Mouse (Mus musculus) intestine, postnatal 0 days (tissue): ENCODE results near the gene Zfp428. TPM values are rescaled to one million over a fixed set of nuclear protein-coding genes. Genes with fewer than 3 reads are reported as not detected.

Source experiments
- ATAC-seq: fragments of 200-750 bp; cut with Nextera tagmentation; 2 replicates; pipeline ENCODE4 v1.8.0; 2017; ENCODE audit warnings: mild to moderate bottlenecking, moderate TSS enrichment, moderate library complexity
- H3K27ac ChIP-seq: fragments of 300-500 bp; sonication (generic); 2 replicates; pipeline ENCODE4 v1.5.1; 2014; ENCODE audit warnings: mild to moderate bottlenecking, low read depth, low read length, moderate library complexity
- H3K27me3 ChIP-seq: fragments of 300-500 bp; sonication (generic); replicated peaks from 2 replicates; pipeline ENCODE4 v1.6.1; 2014; ENCODE audit warnings: low read length, mixed read lengths; ENCODE audit not compliant: control insufficient read depth, insufficient read depth
- H3K36me3 ChIP-seq: fragments of 300-500 bp; sonication (generic); 2 replicates; pipeline ENCODE4 v1.6.1; 2014; ENCODE audit warnings: mild to moderate bottlenecking, moderate library complexity; ENCODE audit not compliant: control insufficient read depth, insufficient read depth
- H3K4me1 ChIP-seq: fragments of 300-500 bp; sonication (generic); replicated peaks from 2 replicates; pipeline ENCODE4 v1.6.1; 2014; ENCODE audit warnings: antibody characterized with exemption, low read length, mixed read lengths; ENCODE audit not compliant: control insufficient read depth, insufficient read depth
- H3K4me2 ChIP-seq: fragments of 300-500 bp; sonication (generic); replicated peaks from 2 replicates; pipeline ENCODE4 v1.6.1; 2014; ENCODE audit warnings: low read depth, mild to moderate bottlenecking, moderate library complexity
- H3K4me3 ChIP-seq: fragments of 300-500 bp; sonication (generic); 2 replicates; pipeline ENCODE4 v1.5.1; 2014; ENCODE audit warnings: low read depth, low read length
- H3K9ac ChIP-seq: fragments of 300-500 bp; sonication (generic); 2 replicates; pipeline ENCODE4 v1.6.1; 2014; ENCODE audit warnings: mild to moderate bottlenecking, low read depth, low read length
- H3K9me3 ChIP-seq: fragments of 300-500 bp; sonication (generic); 2 replicates; pipeline ENCODE4 v1.6.1; 2016; ENCODE audit warnings: mixed run types; ENCODE audit not compliant: control insufficient read depth
- CTCF ChIP-seq: sonication (generic); IDR thresholded peaks from 2 replicates; pipeline ENCODE4 v1.5.1; 2016; ENCODE audit warnings: low read depth, mild to moderate bottlenecking, control low read depth, antibody characterized with exemption, moderate library complexity
- WGBS: fragments of 180-500 bp; shearing (Covaris S2); extraction: QIAGEN DNeasy Blood & Tissue Kit; methylation state at CpG from one replicate; pipeline ENCODE4 v1.1.7; 2014; 5-methylcytosine and 5-hydroxymethylcytosine counted together
- polyA plus RNA-seq: library from polyadenylated mRNA; unstranded; fragments of >200 nt; fragmentation: Nextera tagmentation; extraction: Ambion mirVana; gene quantifications from 2 replicates; pipeline ENCODE4 v1.2.1, GENCODE M21; 2015

Zfp428 gene
- polyA plus RNA-seq, 1 experiment from 2014 or later: 11.2 TPM

- Histone ChIP-seq H3K27ac (no peak overlapping the region), H3K9ac (no peak overlapping the region), H3K27me3 (peaks cover 24% of the 10 kb centered on the region), H3K4me3 (no peak overlapping the region), H3K9me3 (no peaks in the 10 kb centered on the region), H3K36me3 (no peaks in the 10 kb centered on the region), H3K4me1 (no peaks in the 10 kb centered on the region), H3K4me2 (no peak overlapping the region)
- WGBS: 39% methylated on average over 21 of the region's 21 CpGs
- no peak for ATAC-seq
- peak; percentile 57 for TF ChIP-seq CTCF
These were observed 5.3 kb upstream of the Zfp428 start for GRCm38 (mm10) chr7:24501492-24501891.

- Histone ChIP-seq H3K4me1 (no peaks in the 10 kb centered on the region), H3K4me2 (no peak overlapping the region), H3K27ac (no peak overlapping the region), H3K4me3 (no peak overlapping the region), H3K9me3 (no peaks in the 10 kb centered on the region), H3K9ac (no peak overlapping the region), H3K36me3 (no peaks in the 10 kb centered on the region), H3K27me3 (peaks cover 17% of the 10 kb centered on the region)
- no peak for ATAC-seq
- no peak for TF ChIP-seq CTCF
- WGBS: 21% methylated on average over 10 of the region's 10 CpGs
These were observed 2.8 kb upstream of the Zfp428 start for GRCm38 (mm10) chr7:24504004-24504403.

GRCm38 (mm10) chr7:24504868-24505267, 1.9 kb upstream of the Zfp428 start:
- Histone ChIP-seq H3K4me1 (no peaks in the 10 kb centered on the region), H3K4me2 (no peak overlapping the region), H3K36me3 (no peaks in the 10 kb centered on the region), H3K9me3 (no peaks in the 10 kb centered on the region), H3K9ac (no peak overlapping the region), H3K4me3 (no peak overlapping the region), H3K27me3 (peaks cover 8% of the 10 kb centered on the region), H3K27ac (no peak overlapping the region)
- no peak for ATAC-seq
- 24% methylated on average over 4 of the region's 4 CpGs for WGBS
- TF ChIP-seq CTCF: no peak

DNA sequence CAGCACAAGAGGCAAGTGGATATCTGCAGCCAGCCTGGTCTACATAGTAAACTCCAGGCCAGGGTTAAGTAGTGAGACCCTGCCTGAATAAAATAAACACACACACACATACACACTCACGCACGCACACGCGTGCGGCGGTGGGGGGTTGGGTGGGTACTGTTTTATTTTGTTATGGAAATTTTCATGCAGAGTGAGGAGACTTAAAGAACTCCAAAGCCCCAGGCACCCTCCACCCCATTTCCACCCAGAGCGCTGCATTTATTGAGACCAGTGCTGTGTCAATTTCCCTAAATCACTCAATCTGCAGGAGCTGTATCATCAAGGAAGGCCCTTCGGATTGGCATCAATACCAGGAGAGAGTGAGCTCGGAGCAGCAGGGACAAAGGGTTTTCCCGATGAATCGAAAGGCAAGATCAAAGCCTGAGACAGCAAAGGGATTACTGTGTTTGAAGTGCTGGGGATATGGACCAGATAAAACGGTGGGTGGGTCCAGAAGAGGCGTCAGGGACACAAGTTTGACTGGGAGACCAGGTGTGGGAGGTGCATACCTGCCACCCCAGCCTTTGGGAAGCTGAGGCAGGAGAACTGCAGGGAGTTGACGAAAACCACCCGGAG, 1.2 kb upstream of the Zfp428 start:
- no peak for ATAC-seq
- peak overlapping the region; percentile 89; the same call in 1 of the 2 replicates for H3K4me2 ChIP-seq
- H3K9me3 ChIP-seq: no peaks in the 10 kb centered on the region
- no peak for TF ChIP-seq CTCF
- H3K4me3 ChIP-seq: no peak overlapping the region
- H3K27ac ChIP-seq: no peak overlapping the region
- peaks cover 2% of the 10 kb centered on the region; the same call in 1 of the 2 replicates for H3K27me3 ChIP-seq
- WGBS: 35% methylated on average over 15 of the region's 15 CpGs
- no peaks in the 10 kb centered on the region for H3K4me1 ChIP-seq
- H3K36me3 ChIP-seq: no peaks in the 10 kb centered on the region
- H3K9ac ChIP-seq: no peak overlapping the region

DNA sequence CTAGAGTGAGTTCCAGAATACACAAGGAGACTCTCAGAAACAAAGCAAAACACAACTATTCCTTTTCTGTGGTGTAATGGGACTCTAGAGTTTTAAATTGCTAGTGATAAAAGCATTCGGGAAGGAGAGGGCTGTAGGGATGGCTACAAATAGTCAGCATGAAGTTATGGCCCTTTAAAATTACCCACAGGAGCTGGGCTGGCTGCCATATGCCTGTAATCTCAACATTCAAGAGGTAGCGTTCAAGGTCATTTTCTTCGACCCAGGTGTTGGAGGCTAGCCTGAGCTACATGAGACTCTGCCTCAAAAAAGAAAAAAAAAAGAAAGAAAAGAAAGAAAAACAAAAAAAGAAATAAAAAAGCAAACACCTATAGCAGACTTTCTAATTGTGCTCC, 744 bp upstream of the Zfp428 start:
- peak overlapping the region; percentile 89 for H3K4me2 ChIP-seq
- no peaks in the 10 kb centered on the region for H3K9me3 ChIP-seq
- H3K36me3 ChIP-seq: no peaks in the 10 kb centered on the region
- no peaks in the 10 kb centered on the region for H3K4me1 ChIP-seq
- no peak overlapping the region; the same call in 1 of the 2 replicates for H3K4me3 ChIP-seq
- WGBS: 16% methylated on average over 3 of the region's 3 CpGs
- no peak overlapping the region for H3K9ac ChIP-seq
- no peak overlapping the region for H3K27ac ChIP-seq
- no peak for ATAC-seq
- TF ChIP-seq CTCF: no peak
- no peaks in the 10 kb centered on the region for H3K27me3 ChIP-seq

DNA sequence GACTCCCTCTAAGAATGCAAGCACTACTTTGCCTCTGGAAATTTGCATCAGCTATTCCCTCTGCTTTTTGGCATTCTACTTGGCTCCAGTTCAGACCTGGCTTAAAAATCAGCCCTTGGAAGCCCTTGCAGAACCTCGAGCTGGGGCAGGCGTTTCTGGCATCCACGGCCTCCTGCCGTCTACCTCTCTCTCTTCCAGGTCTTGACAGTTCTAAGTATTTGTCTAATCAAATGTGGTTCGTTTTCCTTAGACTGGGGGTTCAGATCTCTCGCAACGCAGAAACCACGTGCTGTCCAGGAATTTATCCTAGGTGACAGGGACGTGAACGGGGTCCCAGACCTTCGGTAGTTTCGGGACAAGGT, 349 bp upstream of the Zfp428 start:
- H3K4me3 ChIP-seq: peak overlapping the region; percentile 57
- no peaks in the 10 kb centered on the region for H3K4me1 ChIP-seq
- H3K27ac ChIP-seq: no peak overlapping the region
- H3K36me3 ChIP-seq: no peaks in the 10 kb centered on the region
- H3K9me3 ChIP-seq: no peaks in the 10 kb centered on the region
- peak overlapping the region; percentile 89 for H3K4me2 ChIP-seq
- no peak for ATAC-seq
- 3% methylated on average over 12 of the region's 12 CpGs for WGBS
- H3K9ac ChIP-seq: peak overlapping the region; percentile 80
- H3K27me3 ChIP-seq: no peaks in the 10 kb centered on the region
- TF ChIP-seq CTCF: no peak
